Mouse (Mus musculus) neural tube, embryonic 13.5 days (tissue): ENCODE measurements around the gene Klk1b26. TPM values are rescaled to one million over a fixed set of nuclear protein-coding genes. Genes with fewer than 3 reads are reported as not detected.

Source experiments
- polyA plus RNA-seq: library from polyadenylated mRNA; unstranded; fragments of >200 nt; fragmentation: Nextera tagmentation; extraction: Ambion mirVana; gene quantifications from 2 replicates; pipeline ENCODE4 v1.2.1, GENCODE M21; 2015

The Klk1b26 gene
- polyA plus RNA-seq, 1 experiment from 2014 or later: not detected

Other genes starting within 250 kb of the Klk1b26 start
- not detected in 2 replicates for gene Klk12, start 243.3 kb upstream of the Klk1b26 start, polyA plus RNA-seq
- gene Klk11, start 237.6 kb upstream of the Klk1b26 start, polyA plus RNA-seq: not detected in 2 replicates
- gene Klk10, start 231.1 kb upstream of the Klk1b26 start, polyA plus RNA-seq: not detected in 2 replicates
- not detected in 2 replicates for gene Klk9, start 220.3 kb upstream of the Klk1b26 start, polyA plus RNA-seq
- gene Klk8, start 214.6 kb upstream of the Klk1b26 start, polyA plus RNA-seq: 8.0 and 8.3 TPM in 2 replicates
- not detected in 2 replicates for gene Klk7, start 200.9 kb upstream of the Klk1b26 start, polyA plus RNA-seq
- not detected in 2 replicates for gene Klk6, start 187.7 kb upstream of the Klk1b26 start, polyA plus RNA-seq
- not detected in 2 replicates for gene Klk5, start 170.2 kb upstream of the Klk1b26 start, polyA plus RNA-seq
- gene Klk4, start 131.0 kb upstream of the Klk1b26 start, polyA plus RNA-seq: 0.31 TPM in 1 of 2 replicates, not detected in the other
- not detected in 2 replicates for gene Klk15, start 78.4 kb upstream of the Klk1b26 start, polyA plus RNA-seq
- gene Klk1b8, start 61.5 kb upstream of the Klk1b26 start, polyA plus RNA-seq: not detected in 2 replicates
- not detected in 2 replicates for gene Klk1b1, start 45.4 kb upstream of the Klk1b26 start, polyA plus RNA-seq
- not detected in 2 replicates for gene Klk1b9, start 36.1 kb upstream of the Klk1b26 start, polyA plus RNA-seq
- not detected in 2 replicates for gene Klk1b11, start 16.3 kb upstream of the Klk1b26 start, polyA plus RNA-seq
- not detected in 2 replicates for gene Klk1b27, start 40.1 kb downstream of the Klk1b26 start, polyA plus RNA-seq
- not detected in 2 replicates for gene Klk1b21, start 90.2 kb downstream of the Klk1b26 start, polyA plus RNA-seq
- not detected in 2 replicates for gene Klk1b22, start 100.5 kb downstream of the Klk1b26 start, polyA plus RNA-seq
- gene Klk1b16, start 124.6 kb downstream of the Klk1b26 start, polyA plus RNA-seq: not detected in 2 replicates
- not detected in 2 replicates for gene Klk1b24, start 176.1 kb downstream of the Klk1b26 start, polyA plus RNA-seq
- not detected in 2 replicates for gene Klk1b3, start 186.0 kb downstream of the Klk1b26 start, polyA plus RNA-seq
- gene Klk1b4, start 195.3 kb downstream of the Klk1b26 start, polyA plus RNA-seq: not detected in 2 replicates
- gene Klk1b5, start 203.8 kb downstream of the Klk1b26 start, polyA plus RNA-seq: not detected in 2 replicates
- not detected in 2 replicates for gene Klk1, start 213.2 kb downstream of the Klk1b26 start, polyA plus RNA-seq
- gene Gm36864, start 224.0 kb downstream of the Klk1b26 start, polyA plus RNA-seq: not detected in 2 replicates
- 1.1 and 1.3 TPM in 2 replicates for gene 1700028J19Rik, start 234.5 kb downstream of the Klk1b26 start, polyA plus RNA-seq
- gene 2410002F23Rik, start 234.6 kb downstream of the Klk1b26 start, polyA plus RNA-seq: 180 and 187 TPM in 2 replicates
- not detected in 2 replicates for gene Acp4, start 245.2 kb downstream of the Klk1b26 start, polyA plus RNA-seq
- not detected in 2 replicates for gene Gm15517, start 249.3 kb downstream of the Klk1b26 start, polyA plus RNA-seq